Mouse (Mus musculus): ENCODE measurements at regions not wholly inside any gene's neighbourhood (a gene's known extent, or its start where the extent isn't known, plus 50 kb on each side); places are given as distances from the start of the nearest gene placed in this dataset.

DNA sequence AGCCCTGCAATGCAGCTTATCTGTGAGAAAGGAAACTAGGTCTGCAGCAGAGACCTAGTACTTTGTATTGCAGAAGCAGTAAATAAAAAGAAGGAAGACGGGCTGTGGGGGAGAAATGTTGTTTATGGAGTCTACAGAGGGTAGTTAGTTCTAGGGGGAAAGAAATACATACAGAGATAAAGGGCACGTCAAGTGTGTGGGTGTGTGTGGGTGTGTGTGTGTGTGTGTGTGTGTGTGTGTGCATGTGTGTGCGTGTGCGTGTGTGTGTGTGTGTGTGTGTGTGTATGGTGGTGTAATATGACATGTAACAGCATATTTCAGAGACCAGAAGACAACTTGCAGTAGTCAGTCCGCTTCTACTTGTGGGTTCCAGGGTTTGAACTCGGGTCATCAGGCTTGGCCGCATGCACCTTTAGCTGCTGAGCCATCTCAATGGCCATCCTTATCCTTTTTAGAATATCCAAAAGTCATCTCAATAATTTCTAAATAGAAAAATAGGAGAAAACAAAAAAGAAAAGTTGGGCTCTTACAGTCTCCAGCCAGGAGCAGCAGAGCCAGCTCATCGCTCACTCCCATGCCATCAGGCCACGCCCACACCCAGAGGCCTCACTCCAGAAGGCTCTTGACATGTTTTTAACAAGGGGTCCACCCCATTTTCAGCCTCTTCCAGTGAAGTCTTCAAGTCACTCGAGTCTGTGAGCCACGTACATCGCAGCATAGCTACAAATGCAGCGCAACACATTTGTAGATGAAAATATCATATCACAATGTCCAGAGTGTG is 101.5 kb downstream of the Hlx start:
- TF ChIP-seq POLR2A (IDR thresholded peaks at IDR 0.05; ENCODE audit: insufficient read length, low read depth): no peak
- no peak for TF ChIP-seq MAX (IDR thresholded peaks at IDR 0.05; ENCODE audit: low read depth)
- no peak for TF ChIP-seq POLR2AphosphoS2 (IDR thresholded peaks at IDR 0.05; ENCODE audit: insufficient read length, low read depth)
- TF ChIP-seq TCF12 (IDR thresholded peaks at IDR 0.05; ENCODE audit: insufficient read depth, poor library complexity, severe bottlenecking): no peak
- no peak for TF ChIP-seq MYOG (IDR thresholded peaks at IDR 0.05; ENCODE audit: control insufficient read depth in 1 of 3, insufficient read depth in 1 of 3, insufficient read length in 2 of 3, low read depth in 2 of 3)
- no peak for TF ChIP-seq REST (IDR thresholded peaks at IDR 0.05; ENCODE audit: insufficient read depth, insufficient read length)
- no peak for TF ChIP-seq MYOD1 (IDR thresholded peaks at IDR 0.05; ENCODE audit: control insufficient read depth in 1 of 3, insufficient read length in 2 of 3, low read depth in 2 of 3)
- TF ChIP-seq USF1 (IDR thresholded peaks at IDR 0.05; ENCODE audit: low read depth): no peak
- no peak for TF ChIP-seq TCF3 (IDR thresholded peaks at IDR 0.05; ENCODE audit: insufficient read length, low read depth)
- TF ChIP-seq E2F4 (IDR thresholded peaks at IDR 0.05; ENCODE audit: insufficient read depth): no peak
